Mouse (Mus musculus) neural tube, embryonic 13.5 days (tissue): ENCODE measurements at regions not wholly inside any gene's neighbourhood (a gene's known extent, or its start where the extent isn't known, plus 50 kb on each side); places are given as distances from the start of the nearest gene placed in this dataset.

Experiments used
- ATAC-seq: fragments of 200-750 bp; cut with Nextera tagmentation; 2 replicates; pipeline ENCODE4 v1.8.0; 2017; ENCODE audit warnings: low read depth, mild to moderate bottlenecking, moderate TSS enrichment, moderate library complexity
- H3K27ac ChIP-seq: fragments of 300-500 bp; sonication (generic); replicated peaks from 2 replicates; pipeline ENCODE4 v1.5.1; 2015; ENCODE audit warnings: moderate library complexity, mild to moderate bottlenecking, inconsistent platforms
- H3K27me3 ChIP-seq: fragments of 300-500 bp; sonication (generic); 2 replicates; pipeline ENCODE4 v1.6.1; 2015; ENCODE audit warnings: mild to moderate bottlenecking, inconsistent platforms
- H3K36me3 ChIP-seq: fragments of 300-500 bp; sonication (generic); 2 replicates; pipeline ENCODE4 v1.6.1; 2015; ENCODE audit warnings: mild to moderate bottlenecking, inconsistent platforms
- H3K4me1 ChIP-seq: fragments of 300-500 bp; sonication (generic); replicated peaks from 2 replicates; pipeline ENCODE4 v1.6.1; 2015; ENCODE audit warnings: inconsistent platforms
- H3K4me2 ChIP-seq: fragments of 300-500 bp; sonication (generic); 2 replicates; pipeline ENCODE4 v1.6.1; 2015; ENCODE audit warnings: inconsistent platforms, mild to moderate bottlenecking, moderate library complexity
- H3K4me3 ChIP-seq: fragments of 300-500 bp; sonication (generic); 2 replicates; pipeline ENCODE4 v1.5.1; 2015; ENCODE audit warnings: mild to moderate bottlenecking, inconsistent platforms
- H3K9ac ChIP-seq: fragments of 300-500 bp; sonication (generic); 2 replicates; pipeline ENCODE4 v1.6.1; 2015; ENCODE audit warnings: moderate library complexity, mild to moderate bottlenecking, inconsistent platforms
- H3K9me3 ChIP-seq: fragments of 300-500 bp; sonication (generic); 2 replicates; pipeline ENCODE4 v1.6.1; 2016; ENCODE audit warnings: inconsistent platforms
- WGBS: fragments of 180-500 bp; shearing (Covaris S2); methylation state at CpG from one replicate; pipeline ENCODE4 v1.1.7; 2015; 5-methylcytosine and 5-hydroxymethylcytosine counted together

DNA sequence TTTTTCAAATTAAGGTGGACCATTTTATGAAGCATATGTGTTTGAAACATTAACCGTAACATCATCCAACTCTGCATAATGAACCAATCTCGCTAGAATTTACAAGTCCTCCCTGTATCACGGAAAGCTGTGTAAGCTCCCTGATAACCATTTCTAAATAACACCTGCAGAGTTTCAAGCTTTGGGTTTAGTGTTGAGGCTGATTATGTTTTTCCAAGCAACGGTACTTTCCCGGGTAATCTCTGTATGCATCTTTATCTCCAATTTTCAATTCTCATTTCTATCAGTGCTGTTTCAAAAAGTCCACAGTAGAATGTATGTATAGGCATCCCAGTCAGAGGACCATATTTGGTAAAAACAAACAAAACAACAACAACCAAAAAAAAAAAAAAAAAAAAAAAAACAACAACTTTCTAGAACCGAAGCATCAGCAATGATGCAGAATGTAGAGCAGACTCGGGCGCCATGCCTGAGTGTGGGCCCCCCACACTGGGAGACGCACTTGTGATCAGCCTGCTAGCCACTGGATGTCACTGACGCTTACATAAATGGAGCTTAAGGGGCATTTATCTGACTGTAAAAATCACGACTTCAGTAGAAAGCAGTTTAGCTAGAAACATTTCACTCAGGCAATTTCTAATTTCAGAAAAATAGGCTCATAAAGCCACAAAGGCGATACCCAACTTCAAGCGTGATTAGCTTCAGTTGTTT is 464.7 kb downstream of the Gtdc1 start:
- H3K27me3 ChIP-seq = no peaks in the 10 kb centered on the region
- no peak overlapping the region for H3K4me2 ChIP-seq
- H3K4me3 ChIP-seq = no peak overlapping the region
- ATAC-seq = no peak
- peaks cover 5% of the 10 kb centered on the region; the same call in 1 of the 2 replicates for H3K4me1 ChIP-seq
- H3K9me3 ChIP-seq = no peaks in the 10 kb centered on the region
- H3K27ac ChIP-seq = no peak overlapping the region
- 78% methylated on average over 13 of the region's 13 CpGs for WGBS
- no peak overlapping the region for H3K9ac ChIP-seq
- H3K36me3 ChIP-seq = no peaks in the 10 kb centered on the region

DNA sequence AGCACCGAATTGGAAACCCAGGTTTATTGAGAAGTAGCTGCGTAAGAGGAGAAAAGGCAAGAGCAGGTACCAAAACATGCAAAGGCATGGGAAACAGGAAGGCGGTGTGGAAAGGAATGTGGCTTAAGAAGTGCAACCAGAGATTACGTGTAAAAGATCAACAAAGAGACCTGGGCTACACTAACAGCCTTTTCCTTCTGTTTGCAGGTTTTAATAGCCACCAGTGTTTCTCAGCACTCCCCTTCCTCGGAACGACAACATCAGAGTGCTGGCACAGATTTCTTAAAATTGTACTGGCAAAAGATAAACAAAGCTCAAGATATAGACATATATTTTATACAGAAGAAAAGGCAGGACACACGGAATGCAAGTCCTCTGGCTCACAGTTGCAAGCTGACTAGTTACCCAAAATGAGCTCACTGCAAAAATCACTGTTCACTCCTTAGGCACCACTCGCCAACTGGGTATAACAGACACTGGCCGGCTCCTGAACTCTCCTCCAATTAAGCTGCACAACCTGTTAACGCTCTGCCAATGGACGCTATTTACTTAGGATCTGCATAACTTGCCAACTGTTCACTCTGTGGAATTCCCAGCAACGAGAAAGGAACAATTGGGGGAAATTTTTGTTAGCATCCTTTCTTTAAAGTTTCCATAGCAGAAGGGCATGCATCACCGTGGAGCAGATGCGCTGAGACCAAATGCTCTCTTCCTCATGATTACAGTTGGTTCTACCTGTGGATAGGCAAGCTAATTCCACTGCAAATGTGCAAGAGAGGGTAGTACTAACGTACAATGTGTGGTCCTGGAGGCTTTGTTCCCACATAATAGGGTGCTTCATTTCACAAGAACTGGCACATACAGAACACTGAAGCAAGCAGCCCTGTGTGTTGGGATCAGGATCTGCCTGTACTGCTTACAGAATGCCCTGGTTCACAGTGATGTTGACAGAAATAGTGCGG is 465.9 kb downstream of the Gtdc1 start:
- H3K4me3 ChIP-seq = no peak overlapping the region
- no peak overlapping the region for H3K4me2 ChIP-seq
- H3K9ac ChIP-seq = no peak overlapping the region
- H3K36me3 ChIP-seq = no peaks in the 10 kb centered on the region
- no peaks in the 10 kb centered on the region for H3K9me3 ChIP-seq
- no peaks in the 10 kb centered on the region for H3K27me3 ChIP-seq
- peaks cover 5% of the 10 kb centered on the region; the same call in 1 of the 2 replicates for H3K4me1 ChIP-seq
- H3K27ac ChIP-seq = no peak overlapping the region
- 65% methylated on average over 16 of the region's 16 CpGs for WGBS
- ATAC-seq = no peak

DNA sequence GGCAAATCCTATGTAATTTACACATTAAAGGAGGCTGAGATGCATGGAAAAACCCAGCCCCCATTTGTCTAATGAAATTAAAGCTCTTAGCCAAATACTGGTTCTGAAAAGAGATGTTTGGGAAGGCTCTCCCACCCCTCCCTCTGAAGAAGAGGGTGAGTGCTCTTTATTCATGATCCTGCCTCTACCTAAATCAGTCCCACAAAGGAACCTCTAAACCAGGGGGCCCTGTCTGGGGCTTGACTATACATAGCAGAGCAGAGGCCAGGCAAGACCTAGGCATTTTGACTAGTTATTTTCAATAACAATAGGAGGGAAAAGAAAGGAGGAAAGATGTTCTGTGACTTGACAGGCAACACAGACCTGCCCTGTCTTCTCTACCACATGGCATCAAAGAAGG is 478.0 kb downstream of the Gtdc1 start:
- H3K36me3 ChIP-seq = no peaks in the 10 kb centered on the region
- no peak for ATAC-seq
- no peak overlapping the region for H3K27ac ChIP-seq
- no peak overlapping the region for H3K9ac ChIP-seq
- H3K4me1 ChIP-seq = no peaks in the 10 kb centered on the region; the same call in 1 of the 2 replicates
- no peak overlapping the region for H3K4me2 ChIP-seq
- no peaks in the 10 kb centered on the region for H3K9me3 ChIP-seq
- no peaks in the 10 kb centered on the region for H3K27me3 ChIP-seq
- no peak overlapping the region for H3K4me3 ChIP-seq
